Mouse (Mus musculus) common myeloid progenitor, adult 5-6 weeks (primary cell): ENCODE data around the gene Hal. TPM values are rescaled to one million over a fixed set of nuclear protein-coding genes. Genes with fewer than 3 reads are reported as not detected.
"Not testable (repeated sequence)": the region's sequence is repeated elsewhere in the genome, so short reads cannot be mapped to it uniquely, and the experiment has no call there.

Source experiments
- ATAC-seq: replicated peaks from 2 replicates; pipeline ENCODE4 v1.8.0; 2016; ENCODE audit warnings: low read depth, mild to moderate bottlenecking, moderate TSS enrichment, inconsistent platforms; ENCODE audit not compliant: poor library complexity, severe bottlenecking
- total RNA-seq: library from RNA; stranded (forward); fragments of 200-1000, 187-1606 nt; gene quantifications from 2 replicates; pipeline ENCODE4 v1.2.3, GENCODE M21; 2017

Gene Hal
- total RNA-seq, 1 experiment from 2014 or later: 1.1 TPM

- no peak for ATAC-seq
These were observed 64.0 kb downstream of the Hal start for GRCm38 (mm10) chr10:93552596-93552995.

DNA sequence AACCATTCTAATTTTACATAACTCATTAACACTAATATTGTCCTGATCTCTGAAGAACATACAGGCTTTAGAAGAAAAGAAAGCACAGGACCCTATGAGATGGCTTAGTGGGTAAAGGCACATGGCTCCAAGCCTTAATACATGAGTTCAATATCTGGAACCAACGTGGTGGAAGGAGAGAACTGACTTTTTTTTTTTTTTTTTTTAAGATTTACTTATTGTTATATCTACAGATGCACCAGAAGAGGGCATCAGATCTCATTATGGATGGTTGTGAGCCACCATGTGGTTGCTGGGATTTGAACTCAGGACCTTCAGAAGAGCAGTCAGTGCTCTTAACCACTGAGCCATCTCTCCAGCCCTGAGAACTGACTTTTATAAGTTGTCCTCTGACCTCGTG is 69.4 kb downstream of the Hal start:
- not testable (repeated sequence) for ATAC-seq

DNA sequence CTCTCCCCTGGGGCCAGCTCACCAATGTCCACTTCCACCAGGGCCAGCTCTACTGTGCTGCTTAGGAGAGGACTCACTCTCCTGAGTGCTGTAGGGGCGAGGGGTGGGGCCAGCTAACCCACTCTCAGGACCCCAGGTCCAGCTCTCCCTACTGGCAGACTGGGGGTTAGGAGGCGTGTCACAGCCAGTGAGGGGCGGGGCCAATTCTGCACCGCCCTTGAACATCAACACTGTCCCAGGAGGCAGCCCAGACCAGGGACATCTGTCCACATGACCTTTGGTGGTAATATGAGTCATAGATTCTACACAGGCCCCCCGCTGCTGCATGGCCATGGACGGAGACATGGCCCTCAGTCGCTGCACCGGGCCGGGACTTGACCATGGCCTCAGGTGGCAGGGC is 71.2 kb downstream of the Hal start:
- no peak for ATAC-seq

DNA sequence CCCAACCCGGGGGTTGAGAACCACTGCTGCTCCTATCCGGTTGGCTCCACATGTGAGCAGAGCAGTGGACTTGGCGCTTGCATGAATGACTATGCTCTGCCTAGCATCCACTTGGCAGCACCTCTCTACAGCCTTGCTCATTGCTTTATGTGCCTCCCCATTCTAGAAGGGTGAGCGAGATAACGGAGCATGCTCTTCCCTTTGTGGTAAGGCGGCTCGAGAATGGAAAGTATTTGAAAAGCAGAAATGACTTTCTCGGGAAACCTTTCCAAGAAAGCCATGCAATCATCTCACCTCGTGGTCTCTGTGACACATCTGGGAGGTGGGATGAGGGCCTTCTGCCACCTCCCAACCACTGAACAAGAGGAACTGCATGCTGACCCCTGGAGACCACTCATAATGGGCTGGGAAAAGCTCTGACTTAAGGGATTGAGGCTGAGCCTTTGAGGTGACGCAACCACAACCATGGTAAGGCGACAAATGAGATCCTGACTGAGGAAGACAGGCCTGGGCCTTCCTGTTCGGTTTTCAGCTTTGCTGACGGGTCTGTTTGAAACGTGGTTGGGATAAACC is 76.0 kb downstream of the Hal start:
- peak; percentile 85 for ATAC-seq

DNA sequence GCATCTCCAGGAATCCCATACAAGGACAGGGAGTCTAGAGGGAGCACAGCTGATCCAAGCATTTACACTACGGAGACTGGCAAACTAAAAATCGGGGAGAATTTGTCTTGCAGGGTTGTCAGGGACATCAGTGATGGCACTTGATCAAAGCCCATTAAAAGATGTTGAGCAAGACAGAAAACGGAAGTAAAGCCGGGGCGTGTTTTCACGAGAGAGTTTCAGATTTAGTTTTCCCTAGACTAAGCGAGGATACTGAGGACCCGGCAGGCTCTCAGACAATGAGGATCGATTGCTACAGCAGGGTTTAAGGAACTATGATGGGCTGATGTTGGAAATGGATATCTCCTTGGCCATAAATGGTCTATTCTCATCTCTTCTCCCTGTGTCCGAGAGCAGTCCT is 78.5 kb downstream of the Hal start:
- ATAC-seq: no peak

DNA sequence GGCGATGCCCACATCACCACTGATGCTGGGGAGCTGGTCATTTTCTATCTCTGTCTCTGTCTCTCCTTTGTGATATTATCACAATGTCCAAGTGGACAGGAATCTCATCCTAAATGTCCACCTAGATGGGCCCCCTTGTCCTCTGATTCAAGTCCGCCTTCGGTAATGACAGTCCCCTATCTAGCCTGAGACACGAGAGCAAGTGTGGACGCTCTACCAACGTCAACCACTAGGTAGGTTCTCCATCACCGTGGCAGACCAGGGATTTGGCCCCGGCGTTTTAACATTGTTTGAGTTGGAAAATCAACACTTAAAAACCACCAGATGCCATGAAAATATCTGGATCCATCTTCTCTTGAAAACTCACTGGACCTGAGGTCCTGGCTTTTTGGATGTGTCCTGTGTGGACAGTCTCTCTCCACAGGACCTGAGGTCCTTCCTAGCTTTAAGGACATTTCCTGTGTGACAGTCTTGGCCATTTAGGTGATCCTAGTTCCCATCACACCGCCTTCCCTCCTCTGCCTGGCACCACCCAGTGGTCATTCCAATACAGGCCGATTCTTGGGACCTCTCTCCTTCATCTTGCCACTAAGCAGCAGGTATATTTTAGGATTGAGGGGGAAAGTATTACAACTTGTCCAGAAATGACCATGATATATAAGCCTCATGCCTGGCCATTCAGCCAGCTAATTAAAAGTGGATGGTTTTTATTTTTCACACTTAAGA is 79.4 kb downstream of the Hal start:
- no peak for ATAC-seq

DNA sequence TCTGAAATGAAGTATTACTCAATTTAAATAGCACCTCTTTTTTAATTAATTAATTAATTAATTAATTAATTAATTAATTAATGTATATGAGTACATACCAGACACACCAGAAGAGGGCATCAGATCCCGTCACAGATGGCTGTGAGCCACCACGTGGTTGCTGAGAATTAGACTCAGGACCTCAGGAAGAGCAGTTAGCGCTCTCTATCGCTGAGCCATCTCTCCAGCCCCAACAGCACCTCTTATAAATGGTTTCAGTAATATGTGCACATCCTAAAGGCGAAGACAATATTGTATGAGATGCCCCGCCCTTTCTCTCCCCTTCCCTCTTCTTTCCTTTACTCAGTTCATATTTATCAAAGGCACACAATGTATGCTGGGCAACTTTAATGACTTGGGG is 80.1 kb downstream of the Hal start:
- ATAC-seq: no peak

Other genes with a start within 250 kb of the Hal start
- 25.5 and 30.0 TPM in 2 replicates for gene Elk3, start 177.6 kb upstream of the Hal start, total RNA-seq
- 139 and 195 TPM in 2 replicates for gene Lta4h, start 35.4 kb upstream of the Hal start, total RNA-seq
- gene Amdhd1, start 51.3 kb downstream of the Hal start, total RNA-seq: not detected in 2 replicates
- gene Ccdc38, start 51.9 kb downstream of the Hal start, total RNA-seq: 0.24 and 0.55 TPM in 2 replicates
- 192 and 266 TPM in 2 replicates for gene Snrpf, start 100.9 kb downstream of the Hal start, total RNA-seq
- gene Ntn4, start 151.9 kb downstream of the Hal start, total RNA-seq: 2.2 and 4.8 TPM in 2 replicates